Mouse (Mus musculus) kidney, postnatal 0 days (tissue): Measurements from ENCODE around the gene Angpt4. TPM values are rescaled to one million over a fixed set of nuclear protein-coding genes. Genes with fewer than 3 reads are reported as not detected.

Source experiments
- ATAC-seq: fragments of 200-750 bp; cut with Nextera tagmentation; replicated peaks from 2 replicates; pipeline ENCODE4 v1.8.0; 2017; ENCODE audit warnings: low read depth, moderate number of reproducible peaks, moderate TSS enrichment, moderate library complexity; ENCODE audit not compliant: low FRiP score
- DNase-seq: peaks from one replicate; pipeline ENCODE4 v3.0.0-alpha.2; 2016; ENCODE audit warnings: low spot score
- H3K27ac ChIP-seq: fragments of 300-500 bp; sonication (generic); 2 replicates; pipeline ENCODE4 v1.5.1; 2014; ENCODE audit warnings: mild to moderate bottlenecking
- H3K27me3 ChIP-seq: fragments of 300-500 bp; sonication (generic); 2 replicates; pipeline ENCODE4 v1.6.1; 2014; ENCODE audit warnings: low read length, mixed read lengths; ENCODE audit not compliant: insufficient read depth
- H3K36me3 ChIP-seq: fragments of 300-500 bp; sonication (generic); 2 replicates; pipeline ENCODE4 v1.6.1; 2014; ENCODE audit warnings: low read length, mixed read lengths; ENCODE audit not compliant: insufficient read depth
- H3K4me1 ChIP-seq: fragments of 300-500 bp; sonication (generic); replicated peaks from 2 replicates; pipeline ENCODE4 v1.6.1; 2014; ENCODE audit warnings: antibody characterized with exemption, low read length, mixed read lengths; ENCODE audit not compliant: insufficient read depth
- H3K4me2 ChIP-seq: fragments of 300-500 bp; sonication (generic); 2 replicates; pipeline ENCODE4 v1.6.1; 2014; ENCODE audit warnings: mild to moderate bottlenecking, low read length, moderate library complexity, mixed read lengths
- H3K4me3 ChIP-seq: fragments of 300-500 bp; sonication (generic); replicated peaks from 2 replicates; pipeline ENCODE4 v1.5.1; 2014; ENCODE audit warnings: low read depth, low read length
- H3K9ac ChIP-seq: fragments of 300-500 bp; sonication (generic); 2 replicates; pipeline ENCODE4 v1.6.1; 2014; ENCODE audit warnings: low read depth, low read length
- H3K9me3 ChIP-seq: fragments of 300-500 bp; sonication (generic); replicated peaks from 2 replicates; pipeline ENCODE4 v1.6.1; 2016; ENCODE audit warnings: low read length, inconsistent platforms, mixed read lengths
- CTCF ChIP-seq: IDR thresholded peaks from 2 replicates; pipeline ENCODE4 v1.5.1; 2016; ENCODE audit warnings: antibody characterized with exemption, low read depth, mild to moderate bottlenecking, moderate library complexity
- WGBS: fragments of 180-500 bp; shearing (Covaris S2); extraction: QIAGEN DNeasy Blood & Tissue Kit; methylation state at CpG from one replicate; pipeline ENCODE4 v1.1.7; 2014; 5-methylcytosine and 5-hydroxymethylcytosine counted together
- polyA plus RNA-seq: library from polyadenylated mRNA; unstranded; fragments of >200 nt; fragmentation: Nextera tagmentation; extraction: Ambion mirVana; gene quantifications from 2 replicates; pipeline ENCODE4 v1.2.1, GENCODE M21; 2015

The Angpt4 gene
- 2.2 and 2.7 TPM in 2 replicates for polyA plus RNA-seq

DNA sequence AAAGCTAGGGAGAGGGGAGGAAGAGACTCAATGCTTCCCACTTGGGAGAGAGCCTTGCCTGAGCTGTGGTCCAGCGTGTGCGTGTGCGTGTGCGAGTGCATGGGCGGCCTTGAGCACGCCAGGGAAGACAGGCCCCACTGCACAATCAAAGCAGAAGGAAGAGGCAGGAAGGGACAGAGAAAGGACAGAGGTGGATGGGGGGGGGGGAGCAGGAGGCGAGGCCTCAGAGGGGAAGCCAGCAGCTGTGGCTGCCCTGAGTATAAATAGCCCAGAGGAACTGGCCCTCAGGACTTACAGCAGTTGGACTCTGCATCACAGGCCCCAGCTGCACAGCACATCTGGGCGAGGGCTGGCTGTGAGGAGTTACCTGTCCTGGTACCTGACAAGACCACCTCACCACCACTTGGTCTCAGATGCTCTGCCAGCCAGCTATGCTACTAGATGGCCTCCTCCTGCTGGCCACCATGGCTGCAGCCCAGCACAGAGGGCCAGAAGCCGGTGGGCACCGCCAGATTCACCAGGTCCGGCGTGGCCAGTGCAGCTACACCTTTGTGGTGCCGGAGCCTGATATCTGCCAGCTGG lies at the start of gene Angpt4:
TSS of gene Angpt4 (plus strand) at position 292 of the 582 bp plus-strand sequence.
- Histone ChIP-seq H3K4me2 (no peak within 1 kb of the TSS), H3K27ac (peak within 1 kb of the TSS; percentile 20; the same call in 1 of the 2 replicates), H3K4me3 (no peak within 1 kb of the TSS), H3K36me3 (no peaks in the 10 kb centered on the region), H3K9me3 (no peaks in the 10 kb centered on the region), H3K27me3 (no peaks in the 10 kb centered on the region), H3K4me1 (peaks cover 15% of the 10 kb centered on the region), H3K9ac (no peak within 1 kb of the TSS)
- DNase-seq, result peak; percentile 52
- WGBS, result 43% methylated on average over 12 of the region's 13 CpGs
- ATAC-seq, result peak; percentile 57; the same call in 1 of the 2 replicates
- no peak for TF ChIP-seq CTCF

DNA sequence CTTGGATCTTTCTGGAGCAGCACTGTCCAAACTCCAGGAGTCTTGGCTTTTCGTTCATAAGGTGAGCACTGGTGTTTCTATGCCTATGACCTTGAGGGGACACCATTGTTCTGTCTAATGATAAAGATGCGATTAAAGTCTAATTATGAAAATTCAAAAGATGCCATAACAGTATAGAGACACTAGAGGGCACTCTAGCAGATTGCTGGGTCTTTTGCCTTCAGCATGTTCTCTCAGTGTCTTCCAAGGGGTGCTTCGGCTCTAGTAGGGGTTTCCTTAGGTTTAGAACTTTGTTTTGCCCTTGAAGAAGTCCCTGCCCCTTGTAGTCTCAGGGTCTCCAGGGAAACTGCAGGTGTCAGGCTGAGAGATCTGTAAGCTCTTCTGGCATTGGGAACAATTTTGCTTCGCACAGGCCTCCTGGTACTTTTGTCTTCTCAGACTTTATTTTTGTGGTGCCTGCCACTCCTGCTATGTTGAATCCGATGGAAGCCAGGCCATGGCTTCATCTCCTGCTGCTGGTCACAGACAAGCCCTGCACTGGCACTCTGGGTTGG lies 48.7 kb upstream of the Angpt4 start:
- Histone ChIP-seq H3K4me2 (no peak overlapping the region), H3K4me1 (no peaks in the 10 kb centered on the region), H3K9ac (no peak overlapping the region), H3K9me3 (no peaks in the 10 kb centered on the region), H3K4me3 (no peak overlapping the region), H3K27me3 (no peaks in the 10 kb centered on the region), H3K36me3 (no peaks in the 10 kb centered on the region), H3K27ac (no peak overlapping the region)
- WGBS, result 57% methylated on average over 5 of the region's 5 CpGs
- no peak for ATAC-seq
- peak; percentile 71 for TF ChIP-seq CTCF
- peak; percentile 41 for DNase-seq

DNA sequence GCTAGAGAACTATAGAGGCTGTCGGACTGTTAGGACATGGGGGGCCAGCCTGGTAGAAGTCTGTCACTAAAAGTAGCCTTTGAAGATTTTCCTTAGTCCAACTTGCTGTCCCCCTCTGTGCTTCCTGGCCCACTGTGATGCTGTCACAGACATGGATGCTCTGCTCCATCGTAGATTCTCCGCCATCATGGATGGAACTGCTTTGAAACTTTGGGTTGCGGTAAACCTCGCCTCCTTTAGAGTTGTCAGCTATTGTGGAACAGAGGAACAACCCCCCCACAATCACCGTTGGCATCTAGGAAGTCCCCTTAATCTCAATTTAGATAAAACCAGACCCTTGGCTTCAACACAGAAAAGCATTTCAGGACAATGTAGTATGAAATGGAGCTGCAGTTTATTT lies 46.1 kb upstream of the Angpt4 start:
- no peak overlapping the region for H3K9ac ChIP-seq
- DNase-seq, result no peak
- H3K4me1 ChIP-seq, result no peaks in the 10 kb centered on the region

DNA sequence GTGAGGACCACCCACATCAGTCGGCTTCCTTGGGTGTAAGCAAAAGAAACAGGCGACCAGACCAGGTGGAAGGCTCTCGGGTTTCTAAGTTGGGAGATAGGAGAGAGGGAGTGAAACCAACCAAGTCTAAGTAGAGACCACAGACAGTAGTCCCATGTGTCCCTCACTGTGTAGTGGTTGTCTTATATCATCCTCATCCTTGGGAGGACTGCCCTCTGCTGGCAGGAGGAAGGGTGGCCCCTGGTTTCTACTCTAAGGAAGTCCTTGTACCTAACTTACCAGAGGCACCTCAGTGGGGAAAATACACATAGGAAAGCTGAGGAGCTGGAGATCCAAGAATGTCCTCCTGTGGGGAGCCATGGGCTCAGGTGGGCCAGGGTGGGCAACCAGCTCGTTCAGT lies 44.5 kb upstream of the Angpt4 start:
- no peak overlapping the region for H3K9ac ChIP-seq
- H3K27me3 ChIP-seq, result no peaks in the 10 kb centered on the region
- H3K27ac ChIP-seq, result no peak overlapping the region
- no peaks in the 10 kb centered on the region for H3K36me3 ChIP-seq
- ATAC-seq, result peak; percentile 57; the same call in 1 of the 2 replicates
- peak; percentile 77 for DNase-seq
- no peaks in the 10 kb centered on the region for H3K9me3 ChIP-seq
- WGBS, result 25% methylated on average over 4 of the region's 4 CpGs
- no peak overlapping the region for H3K4me3 ChIP-seq
- H3K4me1 ChIP-seq, result no peaks in the 10 kb centered on the region
- peak; percentile 85 for TF ChIP-seq CTCF
- no peak overlapping the region for H3K4me2 ChIP-seq

More for the DNA sequence above, 46.1 kb upstream of the Angpt4 start:
- 87% methylated on average over 6 of the region's 6 CpGs for WGBS
- ATAC-seq, result no peak
- Histone ChIP-seq H3K27me3 (no peaks in the 10 kb centered on the region), H3K4me2 (no peak overlapping the region), H3K9me3 (no peaks in the 10 kb centered on the region), H3K27ac (no peak overlapping the region), H3K36me3 (no peaks in the 10 kb centered on the region), H3K4me3 (no peak overlapping the region)
- TF ChIP-seq CTCF, result no peak

DNA sequence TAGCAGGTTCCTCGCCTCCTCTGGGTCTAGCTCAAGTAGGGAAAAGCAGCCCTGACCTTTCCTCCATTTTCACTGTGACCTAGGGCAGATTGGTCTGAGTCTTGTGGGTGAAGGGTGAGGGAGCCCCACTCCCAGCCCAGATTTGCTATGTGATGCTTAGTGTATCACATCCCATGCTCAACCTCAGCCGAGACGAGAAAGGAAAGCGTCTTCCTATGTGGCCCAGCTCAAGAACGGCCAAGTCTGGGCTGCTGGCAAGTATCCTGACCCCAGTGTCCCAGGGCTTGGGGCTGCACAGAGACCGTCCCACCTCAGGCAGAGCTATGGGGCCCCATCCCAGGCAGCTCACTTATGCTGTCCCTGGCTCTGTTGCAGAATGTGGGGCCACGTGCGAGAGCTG lies 42.8 kb upstream of the Angpt4 start:
- Histone ChIP-seq H3K4me3 (no peak overlapping the region), H3K9ac (no peak overlapping the region), H3K4me2 (no peak overlapping the region), H3K27ac (no peak overlapping the region), H3K4me1 (no peaks in the 10 kb centered on the region), H3K36me3 (no peaks in the 10 kb centered on the region), H3K9me3 (no peaks in the 10 kb centered on the region), H3K27me3 (no peaks in the 10 kb centered on the region)
- TF ChIP-seq CTCF, result no peak
- ATAC-seq (no peak), DNase-seq (no peak)
- WGBS, result 88% methylated on average over 8 of the region's 8 CpGs

DNA sequence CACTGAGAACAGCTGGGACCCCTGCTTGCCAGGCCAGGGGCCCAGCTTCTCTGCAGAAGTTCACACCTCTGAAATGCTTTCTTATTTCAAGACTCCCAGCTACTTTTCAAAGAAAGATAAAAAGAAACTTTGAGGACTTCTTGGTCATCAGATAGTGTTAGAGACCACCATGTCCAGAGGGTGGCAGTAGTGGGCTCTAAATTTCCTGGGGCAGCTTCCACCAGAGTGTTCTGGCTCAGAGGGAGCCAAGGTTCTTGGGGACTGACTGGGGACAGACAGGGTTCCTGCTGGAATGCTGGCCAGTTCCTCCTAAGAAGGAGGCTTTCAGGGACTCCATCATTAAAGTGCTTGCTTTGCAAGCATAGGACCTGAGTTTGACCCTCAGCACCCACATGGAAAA lies 36.5 kb upstream of the Angpt4 start:
- Histone ChIP-seq H3K36me3 (no peaks in the 10 kb centered on the region), H3K9me3 (no peaks in the 10 kb centered on the region), H3K27ac (no peak overlapping the region), H3K4me3 (no peak overlapping the region), H3K9ac (no peak overlapping the region), H3K4me1 (no peaks in the 10 kb centered on the region), H3K4me2 (no peak overlapping the region), H3K27me3 (no peaks in the 10 kb centered on the region)
- peak; percentile 54 for TF ChIP-seq CTCF
- DNase-seq (peak; percentile 45), ATAC-seq (no peak)
